Mouse (Mus musculus) lung, embryonic 16.5 days (tissue): ENCODE data around the gene H2al2c. TPM values are rescaled to one million over a fixed set of nuclear protein-coding genes. Genes with fewer than 3 reads are reported as not detected.
"Not testable (repeated sequence)": the region's sequence is repeated elsewhere in the genome, so short reads cannot be mapped to it uniquely, and the experiment has no call there.

Source experiments
- ATAC-seq: fragments of 200-750 bp; cut with Nextera tagmentation; 2 replicates; pipeline ENCODE4 v1.8.0; 2017; ENCODE audit warnings: low read depth, mild to moderate bottlenecking, moderate library complexity
- H3K27ac ChIP-seq: fragments of 300-500 bp; sonication (generic); 2 replicates; pipeline ENCODE4 v1.5.1; 2014; ENCODE audit warnings: mild to moderate bottlenecking, control low read depth, low read length
- H3K27me3 ChIP-seq: fragments of 300-500 bp; sonication (generic); 2 replicates; pipeline ENCODE4 v1.6.1; 2014; ENCODE audit warnings: low read depth, low read length, mixed read lengths; ENCODE audit not compliant: control insufficient read depth, insufficient read depth
- H3K36me3 ChIP-seq: fragments of 300-500 bp; sonication (generic); 2 replicates; pipeline ENCODE4 v1.6.1; 2014; ENCODE audit warnings: low read length; ENCODE audit not compliant: control insufficient read depth, insufficient read depth
- H3K4me1 ChIP-seq: fragments of 300-500 bp; sonication (generic); replicated peaks from 2 replicates; pipeline ENCODE4 v1.6.1; 2014; ENCODE audit warnings: low read length, mixed read lengths; ENCODE audit not compliant: control insufficient read depth, insufficient read depth
- H3K4me2 ChIP-seq: fragments of 300-500 bp; sonication (generic); 2 replicates; pipeline ENCODE4 v1.6.1; 2014; ENCODE audit warnings: low read depth, low read length, control low read depth
- H3K4me3 ChIP-seq: fragments of 300-500 bp; sonication (generic); 2 replicates; pipeline ENCODE4 v1.5.1; 2014; ENCODE audit warnings: mild to moderate bottlenecking, low read length, control low read depth
- H3K9ac ChIP-seq: fragments of 300-500 bp; sonication (generic); 2 replicates; pipeline ENCODE4 v1.6.1; 2014; ENCODE audit warnings: low read length, control low read depth
- H3K9me3 ChIP-seq: fragments of 300-500 bp; sonication (generic); 2 replicates; pipeline ENCODE4 v1.6.1; 2016; ENCODE audit warnings: low read length; ENCODE audit not compliant: control insufficient read depth
- WGBS: fragments of 180-500 bp; shearing (Covaris S2); extraction: QIAGEN DNeasy Blood & Tissue Kit; methylation state at CpG from one replicate; pipeline ENCODE4 v1.1.7; 2014; 5-methylcytosine and 5-hydroxymethylcytosine counted together
- polyA plus RNA-seq: library from polyadenylated mRNA; unstranded; fragments of >200 nt; fragmentation: Nextera tagmentation; extraction: Ambion mirVana; gene quantifications from 2 replicates; pipeline ENCODE4 v1.2.1, GENCODE M21; 2015

The H2al2c gene
- polyA plus RNA-seq = not detected in 2 replicates

- WGBS = no CpG with 5 or more reads among the region's 4 CpGs
- not testable (repeated sequence) for H3K4me1 ChIP-seq, H3K4me2 ChIP-seq, H3K9me3 ChIP-seq, H3K27me3 ChIP-seq, H3K36me3 ChIP-seq, H3K27ac ChIP-seq, H3K4me3 ChIP-seq, ATAC-seq, H3K9ac ChIP-seq
Measured at GRCm38 (mm10) chrY:2598799-2599198, at the start of gene H2al2c. H2al2c (plus strand) TSS chrY:2599099.

Other genes with a start within 250 kb of the H2al2c start
- not detected in 2 replicates for gene Sry, start 64.6 kb downstream of the H2al2c start, polyA plus RNA-seq
- not detected in 2 replicates for gene H2al2b, start 121.6 kb downstream of the H2al2c start, polyA plus RNA-seq
- not detected in 2 replicates for gene Gm4064, start 197.1 kb downstream of the H2al2c start, polyA plus RNA-seq
- gene Rbmy, start 231.6 kb downstream of the H2al2c start, polyA plus RNA-seq = not detected in 2 replicates
- not detected in 2 replicates for gene Gm10256, start 231.6 kb downstream of the H2al2c start, polyA plus RNA-seq